Comparison of ENCODE assay signal across 28 mouse cellular contexts in genomic region chr14:59219241-59219640, GRCm38 (mm10). TPM values are rescaled to one million over a fixed set of nuclear protein-coding genes. Genes with fewer than 3 reads are reported as not detected.
A peak's percentile ranks its signal among the peaks of the same experiment; 100 is the strongest.
DNase-seq lines count a peak whose midpoint lies in the region; ATAC-seq and TF ChIP-seq lines count a peak whose summit lies in the region.
"Had no signal": no experiment of that assay in that cellular context is flagged by ENCODE, and none has a peak within 500 bp of the region (broad histone marks: within the 10 kb centered on the region; RNA-seq: fewer than 3 reads in every experiment).

No protein-coding gene starts in this region.

- 52% methylated on average over 3 of the region's 3 CpGs for WGBS in lung, adult 2 months
- 83% methylated on average over 3 of the region's 3 CpGs for WGBS in midbrain, embryonic 15.5 days

- intact Hi-C loops in heart, postnatal 25 days (cut with DNase I) = no loop called here

- no peak overlapping the region for H3K4me2 ChIP-seq in midbrain, embryonic 15.5 days
- H3K4me2 ChIP-seq: forebrain, embryonic 13.5 days; heart, embryonic 11.5 days; hindbrain, embryonic 13.5 days had no signal

- H3K27ac ChIP-seq in midbrain, embryonic 15.5 days = no peak overlapping the region
- H3K27ac ChIP-seq: embryonic facial prominence, embryonic 10.5 days; forebrain, embryonic 13.5 days; hindbrain, embryonic 13.5 days; hindbrain, postnatal 0 days had no signal

- H3K4me3 ChIP-seq in lung, adult 2 months (replicated peaks; ENCODE audit: extremely low read depth, low read depth, low read length) = no peak overlapping the region
- no peak overlapping the region for H3K4me3 ChIP-seq in midbrain, embryonic 15.5 days
- H3K4me3 ChIP-seq: embryonic facial prominence, embryonic 10.5 days; forebrain, embryonic 13.5 days; hindbrain, embryonic 13.5 days had no signal

- no peaks in the 10 kb centered on the region for H3K4me1 ChIP-seq in lung, adult 2 months (ENCODE audit: control insufficient read depth, insufficient read depth, low read length)
- no peaks in the 10 kb centered on the region for H3K4me1 ChIP-seq in midbrain, embryonic 15.5 days
- H3K4me1 ChIP-seq: embryonic facial prominence, embryonic 10.5 days; forebrain, embryonic 13.5 days; hindbrain, embryonic 13.5 days had no signal

- H3K27me3 ChIP-seq in midbrain, embryonic 15.5 days (replicated peaks) = no peaks in the 10 kb centered on the region
- H3K27me3 ChIP-seq: CH12.LX; forebrain, embryonic 13.5 days; hindbrain, embryonic 13.5 days; Patski had no signal

- no peak overlapping the region for H3K9ac ChIP-seq in midbrain, embryonic 15.5 days
- H3K9ac ChIP-seq: forebrain, embryonic 13.5 days; forebrain, postnatal 0 days; hindbrain, embryonic 13.5 days had no signal

- no peaks in the 10 kb centered on the region for H3K9me3 ChIP-seq in midbrain, embryonic 15.5 days
- H3K9me3 ChIP-seq: embryonic facial prominence, embryonic 10.5 days; forebrain, embryonic 13.5 days; hindbrain, embryonic 13.5 days had no signal

- TF ChIP-seq POLR2A in lung, adult 2 months (IDR thresholded peaks at IDR 0.05; ENCODE audit: borderline replicate concordance, extremely low read depth, low read depth, low read length) = no peak

- ATAC-seq in common myeloid progenitor, adult 5-6 weeks (replicated peaks; ENCODE audit: low read depth, poor library complexity, severe bottlenecking) = peak; percentile 54; the same call in 1 of the 2 replicates
- no peak for ATAC-seq in midbrain, embryonic 15.5 days (replicated peaks)
- ATAC-seq: activated CD4-positive, CD25-positive, alpha-beta regulatory T cell, adult 4 months; forebrain, embryonic 13.5 days; forebrain, postnatal 0 days; hindbrain, postnatal 0 days; Patski had no signal

- peaks cover 45% of the 10 kb centered on the region for H3K36me3 ChIP-seq in midbrain, embryonic 15.5 days (replicated peaks)

- DNase-seq in heart, adult 18-20 months = peak; percentile 26 to 40
- DNase-seq in heart, postnatal 25 days (ENCODE audit: low spot score) = no peak
- DNase-seq in kidney, adult 9 months = peak; percentile 16
- DNase-seq in kidney, postnatal 4 days = no peak
- peak; percentile 35 for DNase-seq in lung, postnatal 10 days
- no peak for DNase-seq in lung, adult 2 months
- DNase-seq: adrenal gland, postnatal 14 days; cerebellum, adult 11-12 months; cerebellum, adult 9-11 months; cerebellum, postnatal 36 days; forebrain, postnatal 0 days; gastrocnemius, postnatal 14 days had no signal

- TF ChIP-seq CTCF in lung, adult 2 months (IDR thresholded peaks at IDR 0.05; ENCODE audit: insufficient read depth, low read length) = no peak

RNA-seq across cellular contexts. Expression of gene Rcbtb1, which starts 18.2 kb away (rescaled TPM):
- total RNA-seq in heart, adult 18-20 months (2021) = 10 to 100 TPM; 13.7 to 14.2 TPM
- total RNA-seq in heart, postnatal 25 days (2021) = 10 to 100 TPM; 11.0 to 11.5 TPM
- 10.2 and 11.7 TPM in 2 replicates for polyA plus RNA-seq in lung, adult 2 months (2012; rRNA removed)
- 16.5 and 17.3 TPM in 2 replicates for total RNA-seq in common myeloid progenitor, adult 5-6 weeks (2017)
- 60.9 and 63.7 TPM in 2 replicates for polyA plus RNA-seq in midbrain, embryonic 15.5 days (2015; fragmentation: Nextera tagmentation; extraction: Ambion mirVana)

RNA-seq across cellular contexts. Expression of gene Gm5142, which starts 40.7 kb away (rescaled TPM):
- total RNA-seq in heart, adult 18-20 months (2021) = not detected
- total RNA-seq in heart, postnatal 25 days (2021) = not detected
- not detected in 2 replicates for polyA plus RNA-seq in lung, adult 2 months (2012; rRNA removed)
- not detected in 2 replicates for total RNA-seq in common myeloid progenitor, adult 5-6 weeks (2017)
- not detected in 2 replicates for polyA plus RNA-seq in midbrain, embryonic 15.5 days (2015; fragmentation: Nextera tagmentation; extraction: Ambion mirVana)
- total RNA-seq: adrenal gland, adult 18-20 months; adrenal gland, postnatal 14 days; CH12.LX; forebrain, postnatal 0 days; gastrocnemius, adult 18-20 months; gastrocnemius, postnatal 14 days; hematopoietic stem cell, adult 5-6 weeks; hindbrain, postnatal 0 days had no signal
- polyA plus RNA-seq: activated CD4-positive, CD25-positive, alpha-beta regulatory T cell, adult 4 months; embryonic facial prominence, embryonic 10.5 days; embryonic facial prominence, embryonic 14.5 days; forebrain, embryonic 13.5 days; forebrain, postnatal 0 days; heart, embryonic 11.5 days; heart, embryonic 16.5 days; hindbrain, embryonic 13.5 days; hindbrain, postnatal 0 days; Patski had no signal

RNA-seq across cellular contexts. Expression of gene Gm6904, which starts 40.8 kb away (rescaled TPM):
- not detected for total RNA-seq in heart, adult 18-20 months (2021)
- total RNA-seq in heart, postnatal 25 days (2021) = not detected
- not detected in 2 replicates for polyA plus RNA-seq in lung, adult 2 months (2012; rRNA removed)
- 3.2 TPM in 1 of 2 replicates, not detected in the other for total RNA-seq in common myeloid progenitor, adult 5-6 weeks (2017)
- not detected in 2 replicates for polyA plus RNA-seq in midbrain, embryonic 15.5 days (2015; fragmentation: Nextera tagmentation; extraction: Ambion mirVana)
- total RNA-seq: adrenal gland, adult 18-20 months; adrenal gland, postnatal 14 days; forebrain, postnatal 0 days; gastrocnemius, adult 18-20 months; gastrocnemius, postnatal 14 days; hematopoietic stem cell, adult 5-6 weeks; hindbrain, postnatal 0 days had no signal
- polyA plus RNA-seq: embryonic facial prominence, embryonic 10.5 days; embryonic facial prominence, embryonic 14.5 days; forebrain, embryonic 13.5 days; forebrain, postnatal 0 days; gonadal fat pad, adult 2 months; heart, embryonic 11.5 days; heart, embryonic 16.5 days; hindbrain, embryonic 13.5 days; hindbrain, postnatal 0 days had no signal

Comparison
In these comparisons a context has a peak if more than half of its experiments do, and no peak if none do; other contexts are left out.
1. DNase-seq: peak in heart, adult 18-20 months (2 of 2), kidney, adult 9 months (single experiment) and lung, postnatal 10 days (single experiment); none in heart, postnatal 25 days (single experiment), kidney, postnatal 4 days (0 of 2) and lung, adult 2 months (single experiment).